Comparison of ENCODE assay signal across 19 mouse cellular contexts in the genomic region with DNA sequence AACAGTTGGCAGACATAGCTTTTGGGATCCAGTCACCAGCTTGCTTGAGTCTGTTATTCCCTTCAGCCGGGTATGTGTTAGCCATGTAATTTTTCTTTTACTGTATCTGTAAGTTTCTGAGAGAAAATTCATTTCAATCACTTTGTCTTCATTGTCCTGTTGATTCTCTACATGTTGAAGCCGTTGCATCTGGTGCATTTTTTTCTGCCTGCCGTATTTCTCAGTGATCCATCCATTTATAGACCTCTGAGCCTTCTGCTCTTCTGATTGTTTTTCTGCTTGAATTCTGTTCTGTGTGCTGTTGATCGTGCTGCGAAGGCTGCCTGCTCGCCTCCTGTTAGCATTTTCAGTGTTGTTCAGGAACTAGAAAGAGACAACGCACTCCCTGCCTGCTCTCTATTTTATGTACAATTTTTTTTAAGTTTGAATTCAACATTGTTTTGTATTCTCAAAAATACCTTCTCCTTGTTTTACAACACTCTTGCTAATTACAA. TPM values are rescaled to one million over a fixed set of nuclear protein-coding genes. Genes with fewer than 3 reads are reported as not detected.
A peak's percentile ranks its signal among the peaks of the same experiment; 100 is the strongest.
DNase-seq lines count a peak whose midpoint lies in the region; ATAC-seq and TF ChIP-seq lines count a peak whose summit lies in the region.
"Had no signal": no experiment of that assay in that cellular context is flagged by ENCODE, and none has a peak within 500 bp of the region (broad histone marks: within the 10 kb centered on the region; RNA-seq: fewer than 3 reads in every experiment).

No protein-coding gene starts in this region.

- 0 out of 2 replicates have a peak, but pooled peaks have one; percentile 69 for ATAC-seq in cerebellum, adult (ENCODE audit: insufficient number of reproducible peaks, low FRiP score, low TSS enrichment)
- ATAC-seq in forebrain, postnatal 0 days, result peak; percentile 71
- ATAC-seq in forebrain, embryonic 12.5 days (ENCODE audit: low FRiP score), result no peak
- no peak for ATAC-seq in neural tube, embryonic 13.5 days (ENCODE audit: low read depth)
- ATAC-seq in heart, embryonic 12.5 days (ENCODE audit: insufficient number of reproducible peaks, low FRiP score), result no peak

- no peaks in the 10 kb centered on the region for H3K27me3 ChIP-seq in forebrain, postnatal 0 days (ENCODE audit: insufficient read depth, low read length)
- no peaks in the 10 kb centered on the region for H3K27me3 ChIP-seq in forebrain, embryonic 12.5 days
- H3K27me3 ChIP-seq in neural tube, embryonic 13.5 days, result no peaks in the 10 kb centered on the region
- H3K27me3 ChIP-seq in heart, embryonic 12.5 days (replicated peaks), result no peaks in the 10 kb centered on the region
- H3K27me3 ChIP-seq: heart, embryonic 15.5 days had no signal

- TF ChIP-seq CTCF in forebrain, postnatal 0 days (IDR thresholded peaks at IDR 0.05; ENCODE audit: low read depth), result no peak

- no peak for DNase-seq in cerebellum, adult 9-11 months
- DNase-seq in forebrain, postnatal 0 days, result peak; percentile 56
- no peak for DNase-seq in neural tube, embryonic 10.5 days (ENCODE audit: extremely low spot score, low spot score)
- peak; percentile 3 for DNase-seq in telencephalon, adult 2 months (ENCODE audit: low read depth, low spot score)
- DNase-seq: adrenal gland, postnatal 10 days; embryo, embryonic 11 days; right cerebral cortex, postnatal 14 days had no signal

- no peak overlapping the region for H3K4me3 ChIP-seq in forebrain, postnatal 0 days (ENCODE audit: low read depth, low read length)
- no peak overlapping the region for H3K4me3 ChIP-seq in forebrain, embryonic 12.5 days (replicated peaks)
- no peak overlapping the region for H3K4me3 ChIP-seq in neural tube, embryonic 13.5 days
- H3K4me3 ChIP-seq in heart, embryonic 12.5 days, result no peak overlapping the region
- H3K4me3 ChIP-seq: erythroblast, embryonic 14.5 days; heart, embryonic 15.5 days; myocyte had no signal

- H3K4me2 ChIP-seq in forebrain, postnatal 0 days (ENCODE audit: low read depth), result peak overlapping the region; percentile 45
- no peak overlapping the region for H3K4me2 ChIP-seq in forebrain, embryonic 12.5 days
- H3K4me2 ChIP-seq in neural tube, embryonic 13.5 days, result 0 out of 2 replicates have a peak overlapping the region, but pooled peaks have one; percentile 36
- no peak overlapping the region for H3K4me2 ChIP-seq in heart, embryonic 12.5 days
- H3K4me2 ChIP-seq: heart, embryonic 15.5 days; liver, embryonic 11.5 days had no signal

- H3K36me3 ChIP-seq in forebrain, postnatal 0 days (ENCODE audit: insufficient read depth), result no peaks in the 10 kb centered on the region
- H3K36me3 ChIP-seq in forebrain, embryonic 12.5 days (replicated peaks), result no peaks in the 10 kb centered on the region
- no peaks in the 10 kb centered on the region for H3K36me3 ChIP-seq in neural tube, embryonic 13.5 days
- no peaks in the 10 kb centered on the region for H3K36me3 ChIP-seq in heart, embryonic 12.5 days
- H3K36me3 ChIP-seq: heart, embryonic 15.5 days had no signal

- no peaks in the 10 kb centered on the region for H3K9me3 ChIP-seq in forebrain, postnatal 0 days (ENCODE audit: low read length)
- no peaks in the 10 kb centered on the region for H3K9me3 ChIP-seq in forebrain, embryonic 12.5 days
- H3K9me3 ChIP-seq in neural tube, embryonic 13.5 days, result no peaks in the 10 kb centered on the region
- H3K9me3 ChIP-seq in heart, embryonic 12.5 days (replicated peaks), result no peaks in the 10 kb centered on the region
- H3K9me3 ChIP-seq: heart, embryonic 15.5 days had no signal

- WGBS in forebrain, postnatal 0 days, result 39% methylated on average over 7 of the region's 7 CpGs
- WGBS in forebrain, embryonic 12.5 days, result 76% methylated on average over 7 of the region's 7 CpGs
- WGBS in neural tube, embryonic 13.5 days, result 64% methylated on average over 7 of the region's 7 CpGs
- WGBS in heart, embryonic 12.5 days, result 79% methylated on average over 7 of the region's 7 CpGs

- H3K9ac ChIP-seq in forebrain, postnatal 0 days, result 0 out of 2 replicates have a peak overlapping the region, but pooled peaks have one; percentile 33
- H3K9ac ChIP-seq in forebrain, embryonic 12.5 days, result no peak overlapping the region
- no peak overlapping the region for H3K9ac ChIP-seq in neural tube, embryonic 13.5 days
- H3K9ac ChIP-seq in heart, embryonic 12.5 days, result no peak overlapping the region
- H3K9ac ChIP-seq: heart, embryonic 15.5 days; lung, embryonic 14.5 days had no signal

- 0 out of 2 replicates have a peak, but pooled peaks cover 7% of the 10 kb centered on the region for H3K4me1 ChIP-seq in forebrain, postnatal 0 days (ENCODE audit: insufficient read depth)
- peaks cover 18% of the 10 kb centered on the region for H3K4me1 ChIP-seq in forebrain, embryonic 12.5 days
- H3K4me1 ChIP-seq in neural tube, embryonic 13.5 days (replicated peaks), result peaks cover 14% of the 10 kb centered on the region; the same call in 1 of the 2 replicates
- no peaks in the 10 kb centered on the region for H3K4me1 ChIP-seq in heart, embryonic 12.5 days (replicated peaks)
- H3K4me1 ChIP-seq: heart, embryonic 15.5 days had no signal

- no peak overlapping the region for H3K27ac ChIP-seq in forebrain, postnatal 0 days (ENCODE audit: low read depth, low read length)
- no peak overlapping the region for H3K27ac ChIP-seq in forebrain, embryonic 12.5 days
- no peak overlapping the region for H3K27ac ChIP-seq in neural tube, embryonic 13.5 days (replicated peaks)
- H3K27ac ChIP-seq in heart, embryonic 12.5 days (ENCODE audit: poor library complexity, severe bottlenecking), result no peak overlapping the region
- H3K27ac ChIP-seq: heart, embryonic 15.5 days had no signal

RNA-seq across cellular contexts. Expression of a gene that starts 20.7 kb away (rescaled TPM):
- total RNA-seq in forebrain, postnatal 0 days (2014; rRNA removed), result 1.1 and 1.6 TPM in 2 replicates
- 0.83 and 1.5 TPM in 2 replicates for polyA plus RNA-seq in forebrain, postnatal 0 days (2015; fragmentation: Nextera tagmentation; extraction: Ambion mirVana)
- polyA plus RNA-seq in forebrain, embryonic 12.5 days (2016; fragmentation: Nextera tagmentation; extraction: Ambion mirVana), result 0.31 and 0.33 TPM in 2 replicates
- polyA plus RNA-seq in neural tube, embryonic 13.5 days (2015; fragmentation: Nextera tagmentation; extraction: Ambion mirVana), result 0.23 TPM in 1 of 2 replicates, not detected in the other
- not detected in 2 replicates for polyA plus RNA-seq in heart, embryonic 12.5 days (2016; fragmentation: Nextera tagmentation; extraction: Ambion mirVana)
- total RNA-seq: adrenal gland, postnatal 10 days had no signal
- polyA plus RNA-seq: erythroblast, embryonic 14.5 days; kidney, embryonic 14.5 days; large intestine, adult 2 months; liver, embryonic 11.5 days; lung, embryonic 14.5 days; myocyte; urinary bladder, adult 2 months had no signal

Comparison
In these comparisons a context has a peak if more than half of its experiments do, and no peak if none do; other contexts are left out.
1. ATAC-seq: peak in cerebellum, adult (single experiment) and forebrain, postnatal 0 days (single experiment); none in forebrain, embryonic 12.5 days (single experiment), neural tube, embryonic 13.5 days (single experiment) and heart, embryonic 12.5 days (single experiment).
2. H3K4me2 ChIP-seq: peak in forebrain, postnatal 0 days (single experiment) and neural tube, embryonic 13.5 days (single experiment); none in forebrain, embryonic 12.5 days (single experiment) and heart, embryonic 12.5 days (single experiment).
3. DNase-seq: peak in forebrain, postnatal 0 days (single experiment) and telencephalon, adult 2 months (single experiment); none in cerebellum, adult 9-11 months (single experiment) and neural tube, embryonic 10.5 days (single experiment).